In genomic region chr13:34800906-34801305, GRCm38 (mm10) we compare ENCODE assay signal across 16 mouse cellular contexts.
DNase-seq lines count a peak whose midpoint lies in the region; ATAC-seq lines count a peak whose summit lies in the region.
"Had no signal": no experiment of that assay in that cellular context is flagged by ENCODE, and none has a peak within 500 bp of the region (broad histone marks: within the 10 kb centered on the region; RNA-seq: fewer than 3 reads in every experiment).

No protein-coding gene starts in this region.

- ATAC-seq in frontal cortex, adult (ENCODE audit: low TSS enrichment), result peak; percentile 84
- ATAC-seq: intestine, embryonic 16.5 days had no signal

- no peak for DNase-seq in frontal cortex, postnatal 14 days (ENCODE audit: low spot score in 2 of 2)
- DNase-seq in right cerebral cortex, adult 18-20 months, result peak; percentile 8
- DNase-seq in right cerebral cortex, postnatal 14 days, result no peak
- peak; percentile 57 for DNase-seq in brain, adult 2 months (ENCODE audit: low read depth, low spot score)
- DNase-seq in kidney, postnatal 14 days, result no peak
- DNase-seq: adrenal gland, adult 8-10 months; B cell, adult 2 months; cerebellum, adult 11 months; cerebellum, adult 9-11 months; gastrocnemius, postnatal 25 days; heart, adult 18-20 months; heart, postnatal 4 days; kidney, adult 8-10 months; liver had no signal

Comparison
In these comparisons a context has a peak if more than half of its experiments do, and no peak if none do; other contexts are left out.
1. DNase-seq: peak in right cerebral cortex, adult 18-20 months (single experiment) and brain, adult 2 months (single experiment); none in frontal cortex, postnatal 14 days (0 of 2), right cerebral cortex, postnatal 14 days (single experiment) and kidney, postnatal 14 days (single experiment).